Mouse (Mus musculus) erythroblast, embryonic 14.5 days (primary cell): Measurements from ENCODE around the gene Slc15a2.

ENCODE experiments used
- GATA1 ChIP-seq: IDR thresholded peaks from 2 replicates; pipeline ENCODE4 v1.6.1; 2012; ENCODE audit warnings: low read length, inconsistent platforms, mixed read lengths
- TAL1 ChIP-seq: IDR thresholded peaks from 3 replicates; pipeline ENCODE4 v1.6.1; 2012; ENCODE audit warnings: low read length, inconsistent platforms, mixed read lengths

GRCm38 (mm10) chr16:36827611-36828053 is 42.9 kb upstream of the Slc15a2 start:
- TF ChIP-seq GATA1 (no peak), TAL1 (no peak)
